Mouse (Mus musculus): ENCODE results near the gene Khsrp. TPM values are rescaled to one million over a fixed set of nuclear protein-coding genes. Genes with fewer than 3 reads are reported as not detected.

Khsrp gene
- polyA plus RNA-seq, 1 experiment, result 82.8 TPM

GRCm38 (mm10) chr17:56982013-56982412 lies 49.3 kb downstream of the Khsrp start, which contains the start of gene Acer1:
Gene Acer1 (minus strand): TSS chr17:56982126.
- WGBS, result 87% methylated on average over 5 of the region's 5 CpGs

DNA sequence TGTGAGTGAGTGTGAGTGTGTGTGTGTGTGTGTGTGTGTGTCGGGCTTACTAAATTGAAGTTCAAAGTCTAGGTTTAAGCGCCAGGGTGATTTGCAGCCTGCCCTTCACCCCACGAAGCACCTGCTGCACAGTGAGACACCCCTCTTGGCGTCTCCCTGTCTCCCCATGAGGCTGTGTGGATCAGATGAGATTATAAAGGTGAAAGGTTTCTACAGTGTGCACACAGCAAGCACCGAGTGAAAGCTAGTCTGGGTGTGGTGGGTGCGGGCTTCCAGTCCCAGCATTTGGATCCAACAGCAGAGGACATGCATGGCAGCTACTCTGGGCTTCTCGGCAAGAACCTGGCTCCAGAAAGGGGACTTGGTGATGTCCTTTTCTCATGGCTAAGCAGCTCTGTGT lies 50.3 kb downstream of the Khsrp start:
- no peak for DNase-seq (ENCODE audit: low read depth in 1 of 2, low spot score in 2 of 2)
- H3K4me3 ChIP-seq (ENCODE audit: extremely low read depth, insufficient read depth, insufficient read length), result no peak overlapping the region
- no peaks in the 10 kb centered on the region for H3K36me3 ChIP-seq (ENCODE audit: control insufficient read depth, insufficient read depth, low read length)
- H3K4me1 ChIP-seq (ENCODE audit: control insufficient read depth, insufficient read depth, insufficient read length), result no peaks in the 10 kb centered on the region
- TF ChIP-seq CTCF (IDR thresholded peaks at IDR 0.05; ENCODE audit: extremely low read depth, insufficient read depth, insufficient read length, insufficient replicate concordance) (no peak), POLR2A (IDR thresholded peaks at IDR 0.05; ENCODE audit: low read depth, low read length) (no peak)
- H3K27ac ChIP-seq (ENCODE audit: insufficient read depth, low read length), result no peak overlapping the region
- no peaks in the 10 kb centered on the region for H3K27me3 ChIP-seq (ENCODE audit: control insufficient read depth, insufficient read depth, low read length)
- WGBS, result 79% methylated on average over 7 of the region's 7 CpGs

More at GRCm38 (mm10) chr17:56982013-56982412, 49.3 kb downstream of the Khsrp start, which contains the start of gene Acer1:
- no peaks in the 10 kb centered on the region for H3K36me3 ChIP-seq (ENCODE audit: control insufficient read depth, insufficient read depth, low read length)
- DNase-seq (ENCODE audit: low read depth in 1 of 2, low spot score in 2 of 2), result no peak
- TF ChIP-seq CTCF (IDR thresholded peaks at IDR 0.05; ENCODE audit: extremely low read depth, insufficient read depth, insufficient read length, insufficient replicate concordance) (no peak), POLR2A (IDR thresholded peaks at IDR 0.05; ENCODE audit: low read depth, low read length) (no peak)
- no peak within 1 kb of the TSS for H3K4me3 ChIP-seq (ENCODE audit: extremely low read depth, insufficient read depth, insufficient read length)
- no peak within 1 kb of the TSS for H3K27ac ChIP-seq (ENCODE audit: insufficient read depth, low read length)
- no peaks in the 10 kb centered on the region for H3K4me1 ChIP-seq (ENCODE audit: control insufficient read depth, insufficient read depth, insufficient read length)
- no peaks in the 10 kb centered on the region for H3K27me3 ChIP-seq (ENCODE audit: control insufficient read depth, insufficient read depth, low read length)

DNA sequence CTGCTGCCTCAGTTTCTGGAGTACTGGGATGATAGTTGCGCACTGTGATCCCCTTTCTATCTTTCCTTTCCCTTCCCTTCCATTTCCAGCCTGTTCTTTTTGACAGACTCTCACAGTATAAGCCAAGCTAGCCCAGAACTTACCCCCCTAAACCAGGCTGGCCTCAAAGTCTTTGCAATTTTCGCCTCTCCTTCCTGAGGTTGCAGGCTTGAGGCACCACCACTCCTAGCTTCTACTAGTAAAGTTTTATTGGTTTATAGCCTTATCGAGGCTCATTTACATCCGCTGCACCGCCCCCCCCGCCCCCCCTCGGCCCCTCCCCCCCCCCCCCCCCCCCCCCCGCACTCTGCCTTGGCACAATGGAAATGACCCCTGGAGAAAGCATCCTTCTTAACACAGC lies 51.8 kb downstream of the Khsrp start:
- no peaks in the 10 kb centered on the region for H3K4me1 ChIP-seq (ENCODE audit: control insufficient read depth, insufficient read depth, insufficient read length)
- H3K36me3 ChIP-seq (ENCODE audit: control insufficient read depth, insufficient read depth, low read length), result no peaks in the 10 kb centered on the region
- no peaks in the 10 kb centered on the region for H3K27me3 ChIP-seq (ENCODE audit: control insufficient read depth, insufficient read depth, low read length)
- 31% methylated on average over 8 of the region's 8 CpGs for WGBS
- no peak overlapping the region for H3K27ac ChIP-seq (ENCODE audit: insufficient read depth, low read length)
- no peak for DNase-seq (ENCODE audit: low read depth in 1 of 2, low spot score in 2 of 2)
- H3K4me3 ChIP-seq (ENCODE audit: extremely low read depth, insufficient read depth, insufficient read length), result no peak overlapping the region
- no peak for TF ChIP-seq POLR2A (IDR thresholded peaks at IDR 0.05; ENCODE audit: low read depth, low read length)
- no peak for TF ChIP-seq CTCF (IDR thresholded peaks at IDR 0.05; ENCODE audit: extremely low read depth, insufficient read depth, insufficient read length, insufficient replicate concordance)

DNA sequence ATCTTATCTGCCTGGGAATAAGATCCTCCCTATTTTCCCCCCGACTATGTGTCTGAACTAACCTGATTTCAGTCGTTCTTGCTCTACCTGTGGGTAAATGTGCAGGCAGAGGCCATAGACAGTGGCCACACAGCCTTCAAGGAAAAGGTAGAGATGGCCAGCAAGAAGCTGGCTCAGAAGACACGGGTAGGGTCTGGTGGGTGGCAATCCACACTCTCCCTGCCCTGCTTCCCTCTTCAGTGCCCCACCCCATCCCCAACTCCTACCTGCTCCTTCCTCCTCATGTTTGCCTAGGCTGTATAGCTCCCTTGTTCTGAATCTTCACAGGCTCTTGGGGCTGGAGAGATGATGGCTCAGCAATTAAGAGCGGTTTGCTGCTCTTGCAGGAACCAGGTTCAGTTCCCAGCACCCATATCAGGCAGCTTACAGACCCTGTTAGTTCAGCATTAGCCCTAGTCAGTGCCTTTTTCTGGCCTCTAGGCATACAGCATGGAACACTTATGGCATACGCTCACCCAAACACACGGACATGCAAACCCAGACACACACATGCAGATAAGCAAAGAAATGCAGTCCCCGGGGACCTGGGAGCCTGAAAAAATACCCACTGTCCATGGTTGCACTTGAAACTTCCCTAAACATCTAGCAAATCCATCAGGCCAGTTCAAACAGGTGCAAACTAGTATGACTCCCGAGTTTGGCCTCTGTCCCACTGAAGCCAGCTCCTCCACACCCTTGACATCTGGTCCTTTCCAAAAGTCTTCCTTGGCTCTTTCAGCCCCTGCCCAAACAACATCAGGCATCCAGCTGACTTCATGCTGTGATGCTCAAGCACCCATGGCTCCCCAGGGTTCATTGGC lies 54.6 kb downstream of the Khsrp start:
- Histone ChIP-seq H3K36me3 (ENCODE audit: control insufficient read depth, insufficient read depth, low read length) (no peaks in the 10 kb centered on the region), H3K27me3 (ENCODE audit: control insufficient read depth, insufficient read depth, low read length) (no peaks in the 10 kb centered on the region), H3K4me1 (ENCODE audit: control insufficient read depth, insufficient read depth, insufficient read length) (no peaks in the 10 kb centered on the region), H3K27ac (ENCODE audit: insufficient read depth, low read length) (no peak overlapping the region), H3K4me3 (ENCODE audit: extremely low read depth, insufficient read depth, insufficient read length) (no peak overlapping the region)
- DNase-seq (ENCODE audit: low read depth in 1 of 2, low spot score in 2 of 2), result no peak
- 85% methylated on average over 8 of the region's 8 CpGs for WGBS
- no peak for TF ChIP-seq CTCF (IDR thresholded peaks at IDR 0.05; ENCODE audit: extremely low read depth, insufficient read depth, insufficient read length, insufficient replicate concordance)
- TF ChIP-seq POLR2A (IDR thresholded peaks at IDR 0.05; ENCODE audit: low read depth, low read length), result no peak

DNA sequence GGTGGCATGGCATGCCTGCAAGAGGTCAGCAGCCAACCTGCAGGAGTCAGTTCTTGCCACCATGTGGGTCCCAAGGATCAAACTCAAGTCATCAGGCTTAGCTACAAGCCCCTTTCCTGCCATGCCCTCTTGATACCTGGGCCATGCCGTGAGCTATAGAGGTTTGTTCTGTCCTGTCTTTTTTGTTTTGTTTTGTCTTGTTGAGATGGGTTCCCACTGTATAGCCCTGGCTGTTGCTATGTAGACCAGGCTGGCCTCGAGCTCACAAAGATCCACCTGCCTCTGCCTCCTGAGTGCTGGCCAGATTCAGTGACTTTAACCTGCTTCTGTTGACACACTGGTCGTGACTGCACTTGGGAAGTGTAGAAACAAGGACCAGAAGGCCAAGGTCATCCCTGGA lies 55.9 kb downstream of the Khsrp start:
- Histone ChIP-seq H3K27ac (ENCODE audit: insufficient read depth, low read length) (no peak overlapping the region), H3K4me3 (ENCODE audit: extremely low read depth, insufficient read depth, insufficient read length) (no peak overlapping the region), H3K4me1 (ENCODE audit: control insufficient read depth, insufficient read depth, insufficient read length) (no peaks in the 10 kb centered on the region), H3K36me3 (ENCODE audit: control insufficient read depth, insufficient read depth, low read length) (no peaks in the 10 kb centered on the region), H3K27me3 (ENCODE audit: control insufficient read depth, insufficient read depth, low read length) (no peaks in the 10 kb centered on the region)
- TF ChIP-seq POLR2A (IDR thresholded peaks at IDR 0.05; ENCODE audit: low read depth, low read length), result no peak
- TF ChIP-seq CTCF (IDR thresholded peaks at IDR 0.05; ENCODE audit: extremely low read depth, insufficient read depth, insufficient read length, insufficient replicate concordance), result no peak
- WGBS, result 78% methylated on average over 3 of the region's 3 CpGs
- no peak for DNase-seq (ENCODE audit: low read depth in 1 of 2, low spot score in 2 of 2)

DNA sequence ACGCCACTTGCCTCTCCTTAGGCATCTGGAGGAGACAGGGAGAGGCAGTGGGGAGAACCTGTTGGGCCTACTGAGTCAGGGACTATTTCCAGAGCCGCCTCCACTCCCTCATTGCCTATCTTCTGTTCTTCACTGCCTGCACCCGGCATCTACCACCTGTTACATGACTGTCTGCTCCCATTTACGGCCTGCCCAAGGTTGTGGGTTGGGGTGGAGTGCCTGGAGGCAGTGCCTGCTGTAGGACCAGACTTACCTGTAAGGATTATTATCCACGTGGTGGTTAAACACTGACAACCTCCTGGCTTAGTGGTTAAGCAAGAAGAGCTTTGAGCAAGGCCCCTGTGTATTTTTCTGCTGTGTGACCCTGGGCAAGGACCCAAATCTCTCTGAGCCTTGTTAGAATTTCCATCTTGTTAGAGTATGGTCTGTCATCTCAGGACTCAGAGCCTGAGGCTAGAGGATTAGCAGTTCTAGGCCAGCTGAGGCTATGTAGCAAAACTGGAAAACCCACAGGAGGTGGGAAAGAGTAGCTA lies 56.5 kb downstream of the Khsrp start:
- no peaks in the 10 kb centered on the region for H3K27me3 ChIP-seq (ENCODE audit: control insufficient read depth, insufficient read depth, low read length)
- DNase-seq (ENCODE audit: low read depth in 1 of 2, low spot score in 2 of 2), result no peak
- WGBS, result 90% methylated on average over 5 of the region's 5 CpGs

More for the DNA sequence above, 56.5 kb downstream of the Khsrp start:
- Histone ChIP-seq H3K4me1 (ENCODE audit: control insufficient read depth, insufficient read depth, insufficient read length) (no peaks in the 10 kb centered on the region), H3K4me3 (ENCODE audit: extremely low read depth, insufficient read depth, insufficient read length) (no peak overlapping the region), H3K27ac (ENCODE audit: insufficient read depth, low read length) (no peak overlapping the region), H3K36me3 (ENCODE audit: control insufficient read depth, insufficient read depth, low read length) (no peaks in the 10 kb centered on the region)
- no peak for TF ChIP-seq POLR2A (IDR thresholded peaks at IDR 0.05; ENCODE audit: low read depth, low read length)
- TF ChIP-seq CTCF (IDR thresholded peaks at IDR 0.05; ENCODE audit: extremely low read depth, insufficient read depth, insufficient read length, insufficient replicate concordance), result no peak
